Mouse (Mus musculus) urinary bladder, adult 18-20 months (tissue): Measurements from ENCODE around the gene Btbd35f8.
"Not testable (repeated sequence)": the region's sequence is repeated elsewhere in the genome, so short reads cannot be mapped to it uniquely, and the experiment has no call there.

Experiments
- DNase-seq, 2 experiments: peaks; one replicate each; pipeline ENCODE4 v3.0.0; 2022; ENCODE audit warnings: low spot score in 2 of 2, mixed read lengths in 2 of 2

The Btbd35f8 gene

DNA sequence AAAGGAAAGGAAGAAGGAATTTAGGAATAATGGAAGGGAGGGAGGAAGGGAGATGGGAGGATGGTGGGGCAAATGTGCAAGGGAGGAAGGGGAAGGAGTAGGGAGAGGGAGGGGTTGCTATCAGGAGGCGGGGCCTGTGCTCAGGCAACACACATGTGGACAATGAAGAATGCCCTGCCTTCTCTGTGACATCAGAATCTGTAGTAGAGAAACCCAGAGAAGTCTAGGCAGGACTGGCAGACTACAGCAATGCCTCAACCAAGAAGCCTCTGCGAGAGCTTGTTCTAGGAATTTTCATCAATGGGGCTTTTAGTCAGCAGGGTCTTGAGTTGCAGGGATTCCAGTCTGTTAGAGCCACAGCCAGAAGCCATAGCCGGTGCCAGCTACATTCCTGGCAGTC lies at the start of gene Btbd35f8:
Gene Btbd35f8, plus strand, starts transcription at position 301 of the 400 bp plus-strand sequence.
- not testable (repeated sequence) for DNase-seq
